Mouse (Mus musculus) thymus, postnatal 0 days (tissue): Measurements from ENCODE around the gene Rps6kb2. TPM values are rescaled to one million over a fixed set of nuclear protein-coding genes. Genes with fewer than 3 reads are reported as not detected.

Experiments
- DNase-seq: peaks from one replicate; pipeline ENCODE4 v3.0.0-alpha.2; 2015; ENCODE audit warnings: low spot score
- polyA plus RNA-seq: library from polyadenylated mRNA; unstranded; fragments of >200 nt; fragmentation: Nextera tagmentation; extraction: Ambion mirVana; gene quantifications from 2 replicates; pipeline ENCODE4 v1.2.1, GENCODE M21; 2015

The Rps6kb2 gene
- polyA plus RNA-seq, 1 experiment from 2014 or later: 41.8 TPM

GRCm38 (mm10) chr19:4155223-4156072 lies 7.7 kb downstream of the Rps6kb2 start:
- peak; percentile 22 for DNase-seq

- DNase-seq: peak; percentile 86
Observed at GRCm38 (mm10) chr19:4154437-4155222, 8.5 kb downstream of the Rps6kb2 start.

- DNase-seq: no peak
Observed at GRCm38 (mm10) chr19:4153232-4153654, 9.9 kb downstream of the Rps6kb2 start, which contains the start of gene Ptprcap. Ptprcap (plus strand) TSS chr19:4153604.

GRCm38 (mm10) chr19:4152445-4153231 lies 10.5 kb downstream of the Rps6kb2 start:
- DNase-seq: no peak

GRCm38 (mm10) chr19:4151898-4152297 lies 11.3 kb downstream of the Rps6kb2 start:
- DNase-seq: no peak

GRCm38 (mm10) chr19:4151488-4151860 lies 11.7 kb downstream of the Rps6kb2 start:
- no peak for DNase-seq

DNA sequence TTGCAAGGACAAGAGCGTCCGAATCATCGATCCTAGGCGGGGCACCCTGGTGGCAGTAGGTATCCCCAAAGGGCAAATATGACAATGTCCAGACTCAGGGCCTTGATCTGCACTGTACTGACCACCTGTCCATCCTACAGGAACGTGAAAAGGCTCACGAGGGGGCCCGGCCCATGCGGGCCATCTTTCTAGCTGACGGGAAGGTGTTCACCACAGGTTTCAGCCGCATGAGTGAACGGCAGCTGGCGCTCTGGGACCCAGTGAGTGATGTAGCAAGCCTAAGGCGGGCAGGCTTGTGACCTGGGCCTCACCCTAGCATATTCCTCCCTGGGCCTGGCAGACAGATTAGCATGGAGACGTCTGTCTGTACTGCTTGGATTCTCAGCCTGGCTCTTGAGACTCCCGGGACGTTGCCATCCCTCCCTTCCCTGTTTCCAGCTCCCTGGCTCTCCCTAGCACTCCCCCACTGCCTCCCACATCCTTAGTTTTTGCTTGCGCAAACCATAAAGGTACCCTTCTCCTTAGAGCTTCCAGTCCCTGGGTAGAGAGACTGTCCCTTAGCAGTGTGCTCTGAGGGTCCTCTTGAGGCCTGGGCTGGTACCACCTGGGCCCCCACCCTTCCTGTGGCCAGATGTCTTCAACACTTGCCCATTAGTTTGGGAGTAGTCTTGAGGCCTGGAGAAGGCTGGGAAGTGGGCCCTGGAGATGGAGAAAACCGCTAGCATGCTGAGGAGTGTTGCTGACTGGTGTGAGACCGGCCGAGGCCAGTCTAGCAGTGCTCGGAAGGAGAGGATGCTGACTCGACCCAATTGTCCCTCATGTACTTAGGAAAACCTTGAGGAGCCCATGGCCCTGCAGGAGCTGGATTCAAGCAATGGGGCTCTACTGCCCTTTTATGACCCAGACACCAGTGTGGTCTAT lies 12.3 kb downstream of the Rps6kb2 start:
- no peak for DNase-seq

- DNase-seq: no peak
Observed at GRCm38 (mm10) chr19:4149764-4150461, 13.2 kb downstream of the Rps6kb2 start.

DNA sequence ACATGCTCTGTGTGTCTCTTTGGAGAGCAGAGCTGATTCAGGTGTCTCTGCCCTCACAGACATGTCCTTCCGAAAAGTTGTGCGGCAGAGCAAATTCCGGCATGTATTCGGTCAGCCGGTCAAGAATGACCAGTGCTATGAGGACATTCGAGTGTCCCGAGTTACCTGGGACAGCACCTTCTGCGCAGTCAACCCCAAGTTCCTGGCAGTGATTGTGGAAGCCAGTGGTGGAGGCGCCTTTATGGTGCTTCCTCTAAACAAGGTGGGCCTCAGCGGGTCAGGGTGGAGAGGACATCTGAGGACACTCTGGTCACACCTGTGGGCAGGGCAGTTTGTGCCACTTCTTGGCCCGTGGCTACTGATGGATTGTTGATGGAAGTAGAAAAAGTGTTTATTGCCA lies 13.9 kb downstream of the Rps6kb2 start:
- no peak for DNase-seq

GRCm38 (mm10) chr19:4148819-4149218 lies 14.3 kb downstream of the Rps6kb2 start:
- DNase-seq: peak; percentile 33

- peak; percentile 90 for DNase-seq
Observed at GRCm38 (mm10) chr19:4148491-4148806, 14.7 kb downstream of the Rps6kb2 start, which contains the start of gene Coro1b. Coro1b (plus strand) TSS chr19:4148619.

DNA sequence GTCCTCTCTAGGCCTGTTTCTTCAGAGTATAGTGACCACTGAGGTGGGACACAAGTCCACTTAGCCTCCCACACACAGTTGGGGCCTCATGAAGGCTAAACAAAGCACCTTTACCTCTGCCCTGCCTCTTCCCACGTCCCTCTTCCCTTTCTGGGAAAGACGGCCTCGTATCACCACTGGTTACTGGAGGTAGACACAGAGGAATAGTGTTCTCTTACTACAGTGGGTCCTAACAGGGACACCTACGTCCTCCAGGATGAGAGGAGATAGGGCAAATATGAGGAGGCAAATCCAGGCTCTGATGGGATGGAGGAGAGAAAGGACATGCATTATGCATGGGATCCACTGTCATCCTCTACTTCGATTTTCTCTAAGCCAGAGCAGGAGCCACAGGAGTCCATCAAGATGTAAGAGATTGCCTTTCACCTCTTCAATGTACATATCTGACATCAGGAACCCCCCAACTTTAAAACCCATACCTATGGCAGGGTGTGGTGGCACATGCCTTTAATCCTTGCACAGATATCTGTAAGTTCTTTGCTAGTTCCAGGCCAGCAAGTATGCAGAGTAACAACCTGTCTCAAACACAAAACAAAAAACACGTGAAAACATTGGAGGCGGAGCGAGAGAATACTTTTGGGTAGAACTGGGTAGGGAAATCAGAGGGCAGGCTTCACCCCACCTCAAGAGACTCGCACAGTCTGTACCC lies 15.2 kb downstream of the Rps6kb2 start:
- DNase-seq: no peak

DNA sequence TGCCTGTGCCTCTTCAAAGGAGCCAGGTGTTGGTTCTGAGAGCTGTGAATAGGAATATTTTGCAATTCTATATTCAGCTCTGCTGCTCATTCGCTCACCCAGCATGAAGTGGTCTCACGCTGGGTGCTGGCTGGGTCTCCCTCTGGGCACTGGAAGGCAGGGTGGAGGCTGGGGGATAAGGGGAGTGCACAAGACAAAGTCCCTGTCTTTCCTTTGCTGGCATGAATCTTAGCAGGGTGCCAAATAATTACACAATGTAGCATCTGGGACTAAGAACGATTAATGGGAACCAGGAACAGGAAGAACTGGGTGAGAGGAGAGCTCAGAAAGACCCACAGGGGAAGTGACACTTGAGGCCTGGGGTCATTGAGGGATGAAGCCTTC lies 16.1 kb downstream of the Rps6kb2 start:
- DNase-seq: no peak

- no peak for DNase-seq
Observed at GRCm38 (mm10) chr19:4146366-4147021, 16.7 kb downstream of the Rps6kb2 start.

DNA sequence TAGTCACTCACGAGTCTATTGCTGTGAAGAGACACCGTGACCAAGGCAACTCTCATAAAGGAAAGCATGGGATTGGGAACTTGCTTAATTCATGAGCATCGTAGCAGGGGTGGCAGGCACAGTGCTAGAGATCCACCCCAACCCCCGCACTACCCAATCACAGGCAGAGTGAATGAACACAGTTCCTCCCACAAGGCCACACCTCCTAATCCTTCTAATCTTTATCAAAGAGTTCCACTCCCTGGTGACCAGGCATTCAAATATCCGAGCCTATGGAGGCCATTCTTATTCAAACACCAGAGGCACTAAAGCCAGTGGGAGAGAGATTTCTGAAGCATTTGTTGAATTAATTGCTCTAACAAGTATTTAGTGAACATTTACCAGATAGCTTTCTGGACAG lies 17.2 kb downstream of the Rps6kb2 start:
- DNase-seq: no peak

GRCm38 (mm10) chr19:4144550-4145498 lies 18.3 kb downstream of the Rps6kb2 start:
- peak; percentile 40 for DNase-seq

DNA sequence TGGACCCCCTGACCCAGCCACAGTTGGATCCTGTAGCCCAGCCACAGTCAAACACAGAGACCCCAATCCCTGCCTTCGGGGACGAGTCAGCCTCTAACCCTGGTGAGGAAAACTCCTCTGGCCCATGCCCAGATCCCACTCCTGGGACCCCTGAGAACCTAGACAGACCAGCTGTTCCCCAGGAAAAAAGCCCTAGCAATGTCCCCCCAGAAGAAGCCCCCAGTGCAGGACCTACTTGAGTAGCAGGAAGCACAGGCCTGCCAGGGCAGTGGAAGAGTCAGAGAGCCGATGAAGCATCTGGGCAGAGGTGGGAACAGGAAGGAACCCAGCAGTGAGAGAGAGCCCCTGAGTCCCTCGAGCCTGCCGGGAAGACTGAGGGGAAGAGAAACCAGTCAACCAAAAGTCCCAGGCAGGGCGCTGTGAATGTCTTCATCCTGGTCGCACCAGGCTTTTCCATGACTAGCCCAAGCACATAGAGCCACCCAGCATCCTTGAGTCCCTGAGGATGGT lies 19.3 kb downstream of the Rps6kb2 start, which contains the start of gene Cabp4:
Cabp4 (minus strand) TSS at position 275 of the 510 bp plus-strand sequence.
- no peak for DNase-seq
